Mouse (Mus musculus) forebrain, embryonic 14.5 days (tissue): ENCODE results near the gene Usp32. TPM values are rescaled to one million over a fixed set of nuclear protein-coding genes. Genes with fewer than 3 reads are reported as not detected.

Experiments used
- ATAC-seq: fragments of 200-750 bp; cut with Nextera tagmentation; 2 replicates; pipeline ENCODE4 v1.8.0; 2017; ENCODE audit warnings: mild to moderate bottlenecking, moderate library complexity
- DNase-seq: peaks from one replicate; pipeline ENCODE4 v3.0.0-alpha.2; 2015; ENCODE audit warnings: low spot score
- H3K27ac ChIP-seq: fragments of 300-500 bp; sonication (generic); 2 replicates; pipeline ENCODE4 v1.5.1; 2014; ENCODE audit warnings: low read depth, mild to moderate bottlenecking, control low read depth, low read length, moderate library complexity
- H3K27me3 ChIP-seq: fragments of 300-500 bp; sonication (generic); replicated peaks from 2 replicates; pipeline ENCODE4 v1.6.1; 2014; ENCODE audit warnings: low read length, control low read depth, mixed read lengths; ENCODE audit not compliant: control insufficient read depth, insufficient read depth
- H3K36me3 ChIP-seq: fragments of 300-500 bp; sonication (generic); 2 replicates; pipeline ENCODE4 v1.6.1; 2014; ENCODE audit warnings: low read length, control low read depth; ENCODE audit not compliant: control insufficient read depth, insufficient read depth
- H3K4me1 ChIP-seq: fragments of 300-500 bp; sonication (generic); 2 replicates; pipeline ENCODE4 v1.6.1; 2014; ENCODE audit warnings: antibody characterized with exemption, low read length, control low read depth; ENCODE audit not compliant: control insufficient read depth, insufficient read depth
- H3K4me2 ChIP-seq: fragments of 300-500 bp; sonication (generic); 2 replicates; pipeline ENCODE4 v1.6.1; 2014; ENCODE audit warnings: mild to moderate bottlenecking, control low read depth, low read length
- H3K4me3 ChIP-seq: fragments of 300-500 bp; sonication (generic); 2 replicates; pipeline ENCODE4 v1.5.1; 2014; ENCODE audit warnings: low read depth, low read length, control low read depth
- H3K9ac ChIP-seq: fragments of 300-500 bp; sonication (generic); 2 replicates; pipeline ENCODE4 v1.6.1; 2014; ENCODE audit warnings: mild to moderate bottlenecking, low read length, control low read depth, moderate library complexity
- H3K9me3 ChIP-seq: fragments of 300-500 bp; sonication (generic); replicated peaks from 2 replicates; pipeline ENCODE4 v1.6.1; 2016; ENCODE audit warnings: low read length, control low read depth, mixed read lengths; ENCODE audit not compliant: control insufficient read depth
- WGBS: fragments of 180-500 bp; shearing (Covaris S2); extraction: QIAGEN DNeasy Blood & Tissue Kit; methylation state at CpG from one replicate; pipeline ENCODE4 v1.1.7; 2014; 5-methylcytosine and 5-hydroxymethylcytosine counted together
- polyA plus RNA-seq: library from polyadenylated mRNA; unstranded; fragments of >200 nt; fragmentation: Nextera tagmentation; extraction: Ambion mirVana; gene quantifications from 2 replicates; pipeline ENCODE4 v1.2.1, GENCODE M21; 2014

Gene Usp32
- polyA plus RNA-seq, 1 experiment from 2014 or later: 12.5 TPM

GRCm38 (mm10) chr11:84980697-84981096 is 159.3 kb downstream of the Usp32 start:
- ATAC-seq: no peak
- WGBS: 88% methylated on average over 2 of the region's 2 CpGs

GRCm38 (mm10) chr11:84979351-84979750 is 160.6 kb downstream of the Usp32 start:
- H3K27me3 ChIP-seq: no peaks in the 10 kb centered on the region
- no peak overlapping the region for H3K9ac ChIP-seq
- H3K9me3 ChIP-seq: no peaks in the 10 kb centered on the region
- ATAC-seq (no peak), DNase-seq (no peak)
- no peaks in the 10 kb centered on the region for H3K36me3 ChIP-seq
- no peak overlapping the region for H3K4me3 ChIP-seq
- H3K4me1 ChIP-seq: no peaks in the 10 kb centered on the region
- WGBS: 49% methylated on average over 1 of the region's 1 CpGs
- no peak overlapping the region for H3K27ac ChIP-seq
- no peak overlapping the region for H3K4me2 ChIP-seq

More at GRCm38 (mm10) chr11:84980697-84981096, 159.3 kb downstream of the Usp32 start:
- Histone ChIP-seq H3K4me2 (no peak overlapping the region), H3K9me3 (no peaks in the 10 kb centered on the region), H3K4me3 (no peak overlapping the region), H3K9ac (no peak overlapping the region), H3K36me3 (peaks cover 4% of the 10 kb centered on the region; the same call in 1 of the 2 replicates), H3K27me3 (no peaks in the 10 kb centered on the region), H3K4me1 (no peaks in the 10 kb centered on the region), H3K27ac (no peak overlapping the region)
- no peak for DNase-seq

GRCm38 (mm10) chr11:84978113-84978512 is 161.8 kb downstream of the Usp32 start:
- 48% methylated on average over 2 of the region's 2 CpGs for WGBS
- Histone ChIP-seq H3K4me3 (no peak overlapping the region), H3K36me3 (no peaks in the 10 kb centered on the region), H3K9ac (no peak overlapping the region), H3K27me3 (no peaks in the 10 kb centered on the region), H3K27ac (no peak overlapping the region), H3K4me2 (no peak overlapping the region), H3K9me3 (no peaks in the 10 kb centered on the region), H3K4me1 (no peaks in the 10 kb centered on the region)
- DNase-seq (peak; percentile 47), ATAC-seq (no peak)

- H3K36me3 ChIP-seq: no peaks in the 10 kb centered on the region
- H3K27ac ChIP-seq: no peak overlapping the region
- H3K9ac ChIP-seq: no peak overlapping the region
- H3K4me1 ChIP-seq: no peaks in the 10 kb centered on the region
- H3K27me3 ChIP-seq: no peaks in the 10 kb centered on the region
- no peaks in the 10 kb centered on the region for H3K9me3 ChIP-seq
- no peak overlapping the region for H3K4me2 ChIP-seq
- H3K4me3 ChIP-seq: no peak overlapping the region
- WGBS: 91% methylated on average over 3 of the region's 3 CpGs
- DNase-seq (no peak), ATAC-seq (no peak)
Observed at GRCm38 (mm10) chr11:84977385-84977952, 162.5 kb downstream of the Usp32 start.

GRCm38 (mm10) chr11:84976706-84977105 is 163.3 kb downstream of the Usp32 start:
- Histone ChIP-seq H3K9me3 (no peaks in the 10 kb centered on the region), H3K4me3 (no peak overlapping the region), H3K9ac (no peak overlapping the region), H3K4me1 (no peaks in the 10 kb centered on the region), H3K27me3 (no peaks in the 10 kb centered on the region), H3K27ac (no peak overlapping the region), H3K36me3 (no peaks in the 10 kb centered on the region), H3K4me2 (no peak overlapping the region)
- 85% methylated on average over 3 of the region's 3 CpGs for WGBS
- no peak for DNase-seq
- ATAC-seq: no peak

- WGBS: 75% methylated on average over 7 of the region's 7 CpGs
- no peaks in the 10 kb centered on the region for H3K9me3 ChIP-seq
- ATAC-seq (no peak), DNase-seq (no peak)
- no peak overlapping the region for H3K4me3 ChIP-seq
- no peaks in the 10 kb centered on the region for H3K27me3 ChIP-seq
- no peak overlapping the region for H3K27ac ChIP-seq
- H3K9ac ChIP-seq: no peak overlapping the region
- no peaks in the 10 kb centered on the region for H3K36me3 ChIP-seq
- no peaks in the 10 kb centered on the region for H3K4me1 ChIP-seq
- no peak overlapping the region for H3K4me2 ChIP-seq
Observed at GRCm38 (mm10) chr11:84974582-84974981, 165.4 kb downstream of the Usp32 start.

- Histone ChIP-seq H3K9ac (no peak overlapping the region), H3K36me3 (no peaks in the 10 kb centered on the region), H3K4me2 (no peak overlapping the region), H3K4me1 (no peaks in the 10 kb centered on the region), H3K27me3 (no peaks in the 10 kb centered on the region), H3K27ac (no peak overlapping the region), H3K9me3 (no peaks in the 10 kb centered on the region), H3K4me3 (no peak overlapping the region)
- WGBS: 62% methylated on average over 5 of the region's 5 CpGs
- DNase-seq: no peak
- ATAC-seq: no peak
Observed at GRCm38 (mm10) chr11:84973661-84974060, 166.3 kb downstream of the Usp32 start.

GRCm38 (mm10) chr11:84972067-84972466 is 167.9 kb downstream of the Usp32 start:
- H3K4me1 ChIP-seq: peaks cover 5% of the 10 kb centered on the region
- 86% methylated on average over 3 of the region's 3 CpGs for WGBS
- H3K4me2 ChIP-seq: no peak overlapping the region
- no peak for ATAC-seq
- no peak overlapping the region for H3K27ac ChIP-seq
- H3K36me3 ChIP-seq: no peaks in the 10 kb centered on the region
- no peak for DNase-seq
- H3K27me3 ChIP-seq: no peaks in the 10 kb centered on the region
- no peak overlapping the region for H3K9ac ChIP-seq
- no peak overlapping the region for H3K4me3 ChIP-seq
- no peaks in the 10 kb centered on the region for H3K9me3 ChIP-seq

- Histone ChIP-seq H3K27ac (no peak overlapping the region), H3K27me3 (no peaks in the 10 kb centered on the region), H3K9ac (no peak overlapping the region), H3K4me3 (no peak overlapping the region), H3K36me3 (no peaks in the 10 kb centered on the region), H3K4me1 (peaks cover 6% of the 10 kb centered on the region), H3K4me2 (no peak overlapping the region), H3K9me3 (no peaks in the 10 kb centered on the region)
- ATAC-seq (no peak), DNase-seq (no peak)
- WGBS: 74% methylated on average over 6 of the region's 6 CpGs
Observed at GRCm38 (mm10) chr11:84968775-84969174, 171.2 kb downstream of the Usp32 start.
